Mouse (Mus musculus) embryonic facial prominence, embryonic 10.5 days (tissue): ENCODE results near the gene Trim66. TPM values are rescaled to one million over a fixed set of nuclear protein-coding genes. Genes with fewer than 3 reads are reported as not detected.

Source experiments
- DNase-seq: peaks from one replicate; pipeline ENCODE4 v3.0.0-alpha.2; 2017; ENCODE audit warnings: low spot score
- H3K27ac ChIP-seq: fragments of 300-500 bp; sonication (generic); replicated peaks from 2 replicates; pipeline ENCODE4 v1.5.1; 2016; ENCODE audit warnings: mild to moderate bottlenecking
- H3K27me3 ChIP-seq: fragments of 300-500 bp; sonication (generic); replicated peaks from 2 replicates; pipeline ENCODE4 v1.6.1; 2016; ENCODE audit warnings: low read depth, mild to moderate bottlenecking; ENCODE audit not compliant: poor library complexity, severe bottlenecking
- H3K36me3 ChIP-seq: fragments of 300-500 bp; sonication (generic); replicated peaks from 2 replicates; pipeline ENCODE4 v1.6.1; 2016; ENCODE audit warnings: mild to moderate bottlenecking, moderate library complexity
- H3K4me1 ChIP-seq: fragments of 300-500 bp; sonication (generic); 2 replicates; pipeline ENCODE4 v1.6.1; 2016
- H3K4me3 ChIP-seq: fragments of 300-500 bp; sonication (generic); 2 replicates; pipeline ENCODE4 v1.5.1; 2016; ENCODE audit warnings: mild to moderate bottlenecking, moderate library complexity
- H3K9me3 ChIP-seq: fragments of 300-500 bp; sonication (generic); 2 replicates; pipeline ENCODE4 v1.6.1; 2016; ENCODE audit warnings: mild to moderate bottlenecking
- WGBS: fragments of 180-500 bp; shearing (Covaris S2); methylation state at CpG from one replicate; pipeline ENCODE4 v1.1.7; 2016; 5-methylcytosine and 5-hydroxymethylcytosine counted together
- microRNA-seq: library from miRNA; unstranded; fragments of <30 nt; microRNA quantifications from one replicate; pipeline ENCODE4, GENCODE M21; 2017
- polyA plus RNA-seq: library from polyadenylated mRNA; unstranded; fragments of >200 nt; fragmentation: Nextera tagmentation; extraction: Ambion mirVana; gene quantifications from 2 replicates; pipeline ENCODE4 v1.2.1, GENCODE M21; 2016

The Trim66 gene
- polyA plus RNA-seq, 1 experiment from 2014 or later = 0.22 TPM

GRCm38 (mm10) chr7:109424422-109425159, 83.3 kb downstream of the Trim66 start:
- WGBS = 69% methylated on average over 3 of the region's 3 CpGs
- Histone ChIP-seq H3K36me3 (no peaks in the 10 kb centered on the region), H3K4me3 (no peak overlapping the region), H3K27me3 (no peaks in the 10 kb centered on the region), H3K27ac (no peak overlapping the region), H3K9me3 (no peaks in the 10 kb centered on the region), H3K4me1 (no peaks in the 10 kb centered on the region)
- DNase-seq = no peak

- no peak overlapping the region for H3K27ac ChIP-seq
Observed at GRCm38 (mm10) chr7:109422803-109423202, 85.1 kb downstream of the Trim66 start.

GRCm38 (mm10) chr7:109405491-109405890, 102.4 kb downstream of the Trim66 start:
- Histone ChIP-seq H3K27ac (no peak overlapping the region), H3K4me1 (no peaks in the 10 kb centered on the region), H3K36me3 (no peaks in the 10 kb centered on the region), H3K9me3 (no peaks in the 10 kb centered on the region), H3K4me3 (no peak overlapping the region), H3K27me3 (no peaks in the 10 kb centered on the region)
- WGBS = 66% methylated on average over 7 of the region's 7 CpGs
- no peak for DNase-seq

More at GRCm38 (mm10) chr7:109422803-109423202, 85.1 kb downstream of the Trim66 start:
- Histone ChIP-seq H3K27me3 (no peaks in the 10 kb centered on the region), H3K4me3 (no peak overlapping the region), H3K36me3 (no peaks in the 10 kb centered on the region), H3K9me3 (no peaks in the 10 kb centered on the region), H3K4me1 (no peaks in the 10 kb centered on the region)
- no peak for DNase-seq
- WGBS = 76% methylated on average over 8 of the region's 8 CpGs

GRCm38 (mm10) chr7:109399299-109399698, 108.6 kb downstream of the Trim66 start:
- Histone ChIP-seq H3K4me3 (no peak overlapping the region), H3K27ac (no peak overlapping the region), H3K36me3 (no peaks in the 10 kb centered on the region), H3K9me3 (no peaks in the 10 kb centered on the region), H3K4me1 (no peaks in the 10 kb centered on the region), H3K27me3 (no peaks in the 10 kb centered on the region)
- WGBS = 79% methylated on average over 3 of the region's 3 CpGs
- DNase-seq = no peak

Small RNA genes within 50 kb of the gene (microRNA-seq; reads per million reads assigned to microRNA genes)
- not detected for gene Gm47284

Other genes starting within 250 kb of the Trim66 start
- 2.3 and 2.8 TPM in 2 replicates for gene Stk33, start 69.1 kb downstream of the Trim66 start, polyA plus RNA-seq
- 132 and 136 TPM in 2 replicates for gene Rpl27a, start 11.0 kb upstream of the Trim66 start, polyA plus RNA-seq
- gene St5, start 195.5 kb upstream of the Trim66 start, polyA plus RNA-seq = 41.7 and 46.4 TPM in 2 replicates
- gene Akip1, start 195.6 kb upstream of the Trim66 start, polyA plus RNA-seq = 24.4 and 24.8 TPM in 2 replicates
- 0.17 TPM in 1 of 2 replicates, not detected in the other for gene BC051019, start 215.7 kb upstream of the Trim66 start, polyA plus RNA-seq
- gene Ascl3, start 223.6 kb upstream of the Trim66 start, polyA plus RNA-seq = not detected in 2 replicates
- gene Tmem9b, start 244.7 kb upstream of the Trim66 start, polyA plus RNA-seq = 26.2 and 27.5 TPM in 2 replicates